Mouse (Mus musculus) neural tube, embryonic 13.5 days (tissue): Measurements from ENCODE around the gene Mad2l1bp. TPM values are rescaled to one million over a fixed set of nuclear protein-coding genes. Genes with fewer than 3 reads are reported as not detected.

ENCODE experiments used
- ATAC-seq: fragments of 200-750 bp; cut with Nextera tagmentation; 2 replicates; pipeline ENCODE4 v1.8.0; 2017; ENCODE audit warnings: low read depth, mild to moderate bottlenecking, moderate TSS enrichment, moderate library complexity
- H3K27ac ChIP-seq: fragments of 300-500 bp; sonication (generic); replicated peaks from 2 replicates; pipeline ENCODE4 v1.5.1; 2015; ENCODE audit warnings: moderate library complexity, mild to moderate bottlenecking, inconsistent platforms
- H3K27me3 ChIP-seq: fragments of 300-500 bp; sonication (generic); 2 replicates; pipeline ENCODE4 v1.6.1; 2015; ENCODE audit warnings: mild to moderate bottlenecking, inconsistent platforms
- H3K36me3 ChIP-seq: fragments of 300-500 bp; sonication (generic); 2 replicates; pipeline ENCODE4 v1.6.1; 2015; ENCODE audit warnings: mild to moderate bottlenecking, inconsistent platforms
- H3K4me1 ChIP-seq: fragments of 300-500 bp; sonication (generic); replicated peaks from 2 replicates; pipeline ENCODE4 v1.6.1; 2015; ENCODE audit warnings: inconsistent platforms
- H3K4me2 ChIP-seq: fragments of 300-500 bp; sonication (generic); 2 replicates; pipeline ENCODE4 v1.6.1; 2015; ENCODE audit warnings: inconsistent platforms, mild to moderate bottlenecking, moderate library complexity
- H3K4me3 ChIP-seq: fragments of 300-500 bp; sonication (generic); 2 replicates; pipeline ENCODE4 v1.5.1; 2015; ENCODE audit warnings: mild to moderate bottlenecking, inconsistent platforms
- H3K9ac ChIP-seq: fragments of 300-500 bp; sonication (generic); 2 replicates; pipeline ENCODE4 v1.6.1; 2015; ENCODE audit warnings: moderate library complexity, mild to moderate bottlenecking, inconsistent platforms
- H3K9me3 ChIP-seq: fragments of 300-500 bp; sonication (generic); 2 replicates; pipeline ENCODE4 v1.6.1; 2016; ENCODE audit warnings: inconsistent platforms
- WGBS: fragments of 180-500 bp; shearing (Covaris S2); methylation state at CpG from one replicate; pipeline ENCODE4 v1.1.7; 2015; 5-methylcytosine and 5-hydroxymethylcytosine counted together
- polyA plus RNA-seq: library from polyadenylated mRNA; unstranded; fragments of >200 nt; fragmentation: Nextera tagmentation; extraction: Ambion mirVana; gene quantifications from 2 replicates; pipeline ENCODE4 v1.2.1, GENCODE M21; 2015

Mad2l1bp gene
- polyA plus RNA-seq, 1 experiment from 2014 or later = 30.8 TPM

DNA sequence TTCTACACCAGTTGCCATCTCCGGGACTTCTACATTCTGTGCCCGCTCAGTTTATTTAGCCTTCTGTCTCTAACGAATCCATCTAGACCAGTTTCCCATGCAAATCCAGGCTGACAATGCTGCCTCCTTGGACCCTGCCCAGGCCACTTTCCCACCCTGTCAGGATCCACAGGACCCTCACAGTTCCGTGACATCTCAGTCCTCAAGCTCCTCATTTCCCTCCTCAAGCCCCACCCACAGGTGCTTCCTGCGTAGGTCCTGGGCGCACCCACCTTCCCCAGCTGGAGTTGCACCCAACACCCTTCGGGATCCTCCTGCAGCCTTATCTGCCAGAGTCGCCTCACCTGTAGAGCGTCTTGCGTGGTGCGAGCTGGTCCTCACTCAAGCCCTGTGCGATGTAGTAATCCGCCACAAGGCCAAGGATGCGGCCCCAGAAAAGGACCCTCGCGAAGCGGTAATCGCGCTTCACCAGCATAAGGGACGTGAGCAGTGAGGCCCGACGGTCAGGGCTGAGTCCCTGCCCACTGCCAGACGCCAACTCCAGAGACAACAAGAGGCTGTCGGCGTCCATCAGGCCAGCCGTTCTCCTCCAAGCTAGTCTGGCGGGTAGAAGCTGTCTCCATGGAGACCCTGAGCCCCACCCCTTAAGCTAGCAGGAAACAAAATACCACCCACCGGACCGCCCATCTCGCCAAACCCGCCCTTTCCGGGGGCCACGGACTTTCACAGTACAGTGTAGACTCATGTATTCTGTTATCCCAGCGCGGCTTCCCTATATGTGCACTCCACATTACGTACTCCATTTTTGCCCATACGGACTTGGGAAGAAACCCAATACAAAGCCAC is 9.6 kb downstream of the Mad2l1bp start, which contains the start of gene Rsph9:
TSS of gene Rsph9 (minus strand) at position 639 of the 846 bp plus-strand sequence.
- ATAC-seq = peak; percentile 95
- WGBS = 7% methylated on average over 37 of the region's 37 CpGs
- Histone ChIP-seq H3K4me2 (peak within 1 kb of the TSS; percentile 70), H3K9me3 (no peaks in the 10 kb centered on the region), H3K27me3 (0 out of 2 replicates have a peak, but pooled peaks cover 4% of the 10 kb centered on the region), H3K4me1 (peaks cover 15% of the 10 kb centered on the region), H3K27ac (no peak within 1 kb of the TSS), H3K36me3 (peaks cover 32% of the 10 kb centered on the region), H3K9ac (peak within 1 kb of the TSS; percentile 60), H3K4me3 (peak within 1 kb of the TSS; percentile 44)

DNA sequence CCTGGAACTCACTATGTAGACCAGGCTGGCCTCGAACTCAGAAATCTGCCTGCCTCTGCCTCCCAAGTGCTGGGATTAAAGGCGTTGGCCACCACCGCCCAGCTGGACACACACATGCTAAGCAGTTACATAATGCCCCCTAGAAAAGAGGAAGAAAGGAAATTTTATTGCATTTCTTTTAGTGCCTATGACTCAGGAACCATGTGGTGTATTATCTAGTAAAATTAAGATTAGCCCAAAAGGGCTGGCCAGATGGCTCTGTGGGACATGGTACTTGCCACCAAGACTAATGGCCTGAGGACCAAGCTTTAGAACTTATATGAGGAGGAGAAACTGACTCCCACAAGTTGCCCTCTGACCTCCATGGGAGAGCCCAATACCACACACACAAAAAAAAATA is 13.5 kb downstream of the Mad2l1bp start:
- Histone ChIP-seq H3K9me3 (no peaks in the 10 kb centered on the region), H3K4me2 (no peak overlapping the region), H3K27me3 (0 out of 2 replicates have a peak, but pooled peaks cover 4% of the 10 kb centered on the region), H3K4me1 (peaks cover 15% of the 10 kb centered on the region), H3K9ac (no peak overlapping the region), H3K4me3 (no peak overlapping the region), H3K27ac (no peak overlapping the region), H3K36me3 (0 out of 2 replicates have a peak, but pooled peaks cover 3% of the 10 kb centered on the region)
- 81% methylated on average over 3 of the region's 3 CpGs for WGBS
- ATAC-seq = no peak

DNA sequence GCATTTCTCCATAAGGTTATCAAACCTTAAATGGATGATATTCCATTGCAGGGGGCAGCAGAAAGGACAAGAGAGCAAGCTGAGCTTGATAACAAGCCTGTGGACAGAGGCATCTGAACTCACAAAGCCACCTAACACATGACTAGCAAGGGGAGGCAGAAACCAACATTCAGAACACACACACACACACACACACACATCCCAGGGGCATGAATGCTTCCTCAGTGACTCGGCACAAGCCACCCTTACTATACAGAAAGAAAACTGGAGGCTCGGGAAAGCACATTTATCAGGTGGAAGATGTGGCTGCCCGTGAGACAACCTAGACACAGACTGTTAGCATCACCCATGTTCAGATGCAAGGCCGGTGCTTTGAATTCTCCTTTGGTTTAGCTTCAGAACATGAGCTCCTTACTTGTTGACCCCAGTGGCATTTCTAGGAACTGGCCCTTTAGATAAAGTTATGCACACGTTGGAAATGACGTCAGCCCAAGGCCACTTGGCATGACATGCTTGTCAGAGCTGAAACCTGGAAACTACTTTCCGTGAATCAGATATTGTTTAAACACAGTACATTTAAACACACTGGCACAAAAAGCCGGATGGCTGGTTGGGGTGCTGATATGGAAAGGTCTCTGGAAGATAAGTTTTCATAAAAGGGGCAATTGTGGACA is 14.7 kb downstream of the Mad2l1bp start:
- 0 out of 2 replicates have a peak, but pooled peaks cover 3% of the 10 kb centered on the region for H3K36me3 ChIP-seq
- H3K27ac ChIP-seq = no peak overlapping the region
- no peak for ATAC-seq
- no peak overlapping the region for H3K4me2 ChIP-seq
- no peak overlapping the region for H3K9ac ChIP-seq
- 0 out of 2 replicates have a peak, but pooled peaks cover 4% of the 10 kb centered on the region for H3K27me3 ChIP-seq
- 83% methylated on average over 8 of the region's 8 CpGs for WGBS
- no peaks in the 10 kb centered on the region for H3K9me3 ChIP-seq
- H3K4me3 ChIP-seq = no peak overlapping the region
- peaks cover 8% of the 10 kb centered on the region for H3K4me1 ChIP-seq

- no peak for ATAC-seq
- 80% methylated on average over 8 of the region's 8 CpGs for WGBS
- H3K36me3 ChIP-seq = peaks cover 29% of the 10 kb centered on the region
- H3K4me3 ChIP-seq = no peak overlapping the region
- no peak overlapping the region for H3K9ac ChIP-seq
- H3K9me3 ChIP-seq = no peaks in the 10 kb centered on the region
- no peak overlapping the region for H3K4me2 ChIP-seq
- no peaks in the 10 kb centered on the region for H3K27me3 ChIP-seq
- H3K27ac ChIP-seq = no peak overlapping the region
- H3K4me1 ChIP-seq = no peaks in the 10 kb centered on the region
Observed at GRCm38 (mm10) chr17:46132862-46133261, 20.5 kb downstream of the Mad2l1bp start.

- no peaks in the 10 kb centered on the region for H3K27me3 ChIP-seq
- no peak overlapping the region for H3K9ac ChIP-seq
- peak; percentile 70 for ATAC-seq
- H3K4me1 ChIP-seq = no peaks in the 10 kb centered on the region
- H3K4me2 ChIP-seq = no peak overlapping the region
- H3K27ac ChIP-seq = no peak overlapping the region
- H3K36me3 ChIP-seq = peaks cover 35% of the 10 kb centered on the region
- H3K4me3 ChIP-seq = no peak overlapping the region
- no peaks in the 10 kb centered on the region for H3K9me3 ChIP-seq
- WGBS = 14% methylated on average over 12 of the region's 12 CpGs
Observed at GRCm38 (mm10) chr17:46132058-46132718, 21.2 kb downstream of the Mad2l1bp start.

DNA sequence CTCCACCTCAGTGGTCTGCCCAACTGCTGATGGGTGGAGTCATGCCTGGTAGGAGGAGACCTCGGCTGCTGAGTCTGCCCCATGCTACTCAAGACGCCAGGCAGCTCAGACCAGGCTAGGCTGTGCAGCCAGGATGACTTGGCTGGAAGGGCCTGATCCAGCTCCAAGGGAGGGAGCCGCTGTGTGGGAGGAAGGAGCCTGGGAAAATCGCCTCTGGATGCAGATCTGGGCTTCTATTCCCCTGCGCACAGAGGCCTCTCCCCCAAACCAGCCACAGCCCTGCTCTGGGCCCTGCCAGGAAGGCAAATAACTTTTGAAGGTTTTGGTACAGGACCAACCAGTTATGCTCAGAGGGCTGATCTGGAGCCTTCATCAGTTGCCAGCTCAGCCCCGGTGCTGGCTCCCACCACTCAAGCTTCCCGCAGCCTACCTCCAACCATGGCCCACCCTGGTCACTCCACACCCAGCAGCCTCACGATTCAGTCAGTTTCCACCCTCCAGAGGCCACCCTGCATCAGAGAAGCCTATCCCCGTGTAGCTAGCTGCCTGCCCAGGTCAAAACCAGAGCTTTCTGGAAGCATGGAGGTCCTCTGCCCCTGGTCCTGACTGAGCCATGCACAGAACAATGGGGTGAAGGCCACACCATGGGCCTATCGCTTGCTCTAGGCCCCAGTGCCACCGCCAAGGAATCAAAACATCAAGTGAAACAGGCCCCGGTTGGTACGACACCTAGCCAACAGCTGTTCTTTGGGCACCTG is 23.4 kb downstream of the Mad2l1bp start:
- Histone ChIP-seq H3K4me3 (no peak overlapping the region), H3K27me3 (no peaks in the 10 kb centered on the region), H3K4me2 (no peak overlapping the region), H3K27ac (no peak overlapping the region), H3K36me3 (peaks cover 55% of the 10 kb centered on the region), H3K4me1 (no peaks in the 10 kb centered on the region), H3K9ac (no peak overlapping the region), H3K9me3 (no peaks in the 10 kb centered on the region)
- WGBS = 82% methylated on average over 13 of the region's 13 CpGs
- ATAC-seq = no peak

DNA sequence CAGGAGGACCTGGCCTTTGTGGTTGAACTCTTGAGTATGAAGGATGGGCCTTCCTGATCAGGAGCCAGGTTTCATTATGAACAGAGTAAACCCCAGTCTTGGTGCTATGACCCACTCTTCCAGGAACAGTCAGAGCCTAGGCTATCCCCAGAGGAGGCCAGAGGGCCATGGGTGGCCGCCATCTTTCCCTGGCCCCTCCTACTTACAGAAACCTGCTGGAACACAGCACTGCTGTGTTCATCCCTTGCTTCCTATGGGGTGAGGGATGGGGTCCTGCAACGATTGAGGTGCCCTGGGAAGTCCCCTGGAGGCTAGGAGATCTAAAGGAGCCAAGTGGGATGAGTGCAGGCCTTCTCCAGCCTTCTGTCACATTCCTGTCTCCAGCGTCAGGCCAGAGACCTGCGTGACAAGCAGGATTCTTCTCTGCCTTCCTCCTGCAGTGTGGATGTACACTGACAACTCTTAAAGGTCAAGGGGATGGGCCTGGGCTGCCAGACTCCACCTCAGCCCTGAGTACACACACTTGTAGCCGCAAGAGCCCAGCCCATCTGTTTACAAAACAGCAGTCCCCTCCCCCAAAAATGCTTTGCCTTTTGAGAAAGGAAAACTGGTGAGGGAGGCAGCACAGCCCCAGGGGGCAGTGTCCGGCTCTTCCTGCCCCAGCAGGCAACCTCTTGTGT is 25.4 kb downstream of the Mad2l1bp start:
- Histone ChIP-seq H3K4me1 (no peaks in the 10 kb centered on the region), H3K27me3 (no peaks in the 10 kb centered on the region), H3K9ac (no peak overlapping the region), H3K36me3 (peaks cover 74% of the 10 kb centered on the region), H3K9me3 (no peaks in the 10 kb centered on the region), H3K27ac (no peak overlapping the region), H3K4me3 (no peak overlapping the region), H3K4me2 (no peak overlapping the region)
- 81% methylated on average over 6 of the region's 6 CpGs for WGBS
- no peak for ATAC-seq

DNA sequence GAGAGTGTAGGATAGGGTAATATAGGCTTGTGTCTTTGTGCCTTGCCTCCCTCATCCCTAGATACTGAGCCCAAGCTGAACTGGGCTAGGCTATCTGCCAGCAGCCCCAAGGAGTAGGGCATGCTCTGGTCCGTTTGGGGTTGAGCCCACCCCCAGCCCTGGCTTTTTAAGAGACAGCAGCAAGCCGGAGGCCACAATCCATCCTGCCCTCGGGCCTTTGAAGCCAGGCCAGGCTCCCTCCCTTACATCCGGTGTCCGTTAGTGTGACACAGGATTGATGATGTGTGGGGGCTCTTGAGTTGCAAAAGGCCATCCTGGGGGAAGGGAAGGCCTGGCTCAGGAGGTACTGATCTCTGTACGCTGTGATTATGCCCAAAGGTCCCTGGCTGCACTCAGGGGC is 26.7 kb downstream of the Mad2l1bp start:
- Histone ChIP-seq H3K9ac (no peak overlapping the region), H3K4me3 (no peak overlapping the region), H3K4me1 (no peaks in the 10 kb centered on the region), H3K27ac (no peak overlapping the region), H3K4me2 (no peak overlapping the region), H3K27me3 (no peaks in the 10 kb centered on the region), H3K36me3 (peaks cover 87% of the 10 kb centered on the region), H3K9me3 (no peaks in the 10 kb centered on the region)
- ATAC-seq = no peak
- WGBS = 80% methylated on average over 6 of the region's 6 CpGs

DNA sequence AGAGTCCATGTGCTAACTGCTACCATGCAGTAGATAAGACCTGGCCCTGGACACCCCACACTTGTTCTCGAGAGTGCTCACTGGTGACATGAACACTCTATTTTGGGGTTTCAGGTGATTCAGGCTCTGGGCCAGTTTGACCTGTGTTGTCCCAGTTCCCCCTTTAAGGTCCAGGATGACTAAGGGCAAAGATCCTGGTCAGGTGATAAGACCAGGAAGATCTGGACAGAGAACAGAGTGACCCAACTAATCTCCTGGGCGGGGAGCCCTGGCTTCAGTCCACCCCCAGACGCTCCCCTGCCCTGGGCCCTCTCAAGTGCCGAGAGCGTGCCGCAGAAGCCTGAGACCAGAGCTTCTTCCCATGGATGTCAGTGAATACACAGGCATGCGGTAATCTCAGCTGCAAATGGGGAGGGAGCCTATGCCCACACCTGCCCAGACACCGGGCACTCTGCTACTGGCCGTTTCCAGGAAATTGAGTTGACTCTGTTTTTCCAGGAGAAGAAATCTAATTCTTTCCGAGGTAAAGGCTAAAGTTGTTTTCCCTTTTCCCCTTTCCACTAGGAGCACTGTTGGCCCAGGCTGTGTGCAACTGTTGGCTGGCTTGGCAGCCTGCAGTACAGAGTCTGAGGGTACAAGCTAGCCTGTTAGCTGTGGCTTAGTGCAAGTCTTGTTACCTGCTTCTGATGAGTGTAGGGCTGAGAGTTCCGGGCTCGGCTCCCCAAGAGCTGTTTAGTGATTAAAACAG is 29.2 kb downstream of the Mad2l1bp start:
- no peaks in the 10 kb centered on the region for H3K9me3 ChIP-seq
- WGBS = 92% methylated on average over 12 of the region's 12 CpGs
- H3K27ac ChIP-seq = no peak overlapping the region
- no peak overlapping the region for H3K4me2 ChIP-seq
- H3K9ac ChIP-seq = no peak overlapping the region
- no peak for ATAC-seq
- H3K36me3 ChIP-seq = peaks cover 88% of the 10 kb centered on the region
- H3K27me3 ChIP-seq = no peaks in the 10 kb centered on the region
- H3K4me1 ChIP-seq = no peaks in the 10 kb centered on the region
- no peak overlapping the region for H3K4me3 ChIP-seq

GRCm38 (mm10) chr17:46123285-46123684 is 30.1 kb downstream of the Mad2l1bp start:
- no peak overlapping the region for H3K9ac ChIP-seq
- no peaks in the 10 kb centered on the region for H3K27me3 ChIP-seq
- peaks cover 88% of the 10 kb centered on the region for H3K36me3 ChIP-seq
- ATAC-seq = no peak
- no peak overlapping the region for H3K4me3 ChIP-seq
- H3K27ac ChIP-seq = no peak overlapping the region
- WGBS = 97% methylated on average over 4 of the region's 4 CpGs
- H3K9me3 ChIP-seq = no peaks in the 10 kb centered on the region
- peaks cover 3% of the 10 kb centered on the region; the same call in 1 of the 2 replicates for H3K4me1 ChIP-seq
- H3K4me2 ChIP-seq = no peak overlapping the region
